In the genomic region with DNA sequence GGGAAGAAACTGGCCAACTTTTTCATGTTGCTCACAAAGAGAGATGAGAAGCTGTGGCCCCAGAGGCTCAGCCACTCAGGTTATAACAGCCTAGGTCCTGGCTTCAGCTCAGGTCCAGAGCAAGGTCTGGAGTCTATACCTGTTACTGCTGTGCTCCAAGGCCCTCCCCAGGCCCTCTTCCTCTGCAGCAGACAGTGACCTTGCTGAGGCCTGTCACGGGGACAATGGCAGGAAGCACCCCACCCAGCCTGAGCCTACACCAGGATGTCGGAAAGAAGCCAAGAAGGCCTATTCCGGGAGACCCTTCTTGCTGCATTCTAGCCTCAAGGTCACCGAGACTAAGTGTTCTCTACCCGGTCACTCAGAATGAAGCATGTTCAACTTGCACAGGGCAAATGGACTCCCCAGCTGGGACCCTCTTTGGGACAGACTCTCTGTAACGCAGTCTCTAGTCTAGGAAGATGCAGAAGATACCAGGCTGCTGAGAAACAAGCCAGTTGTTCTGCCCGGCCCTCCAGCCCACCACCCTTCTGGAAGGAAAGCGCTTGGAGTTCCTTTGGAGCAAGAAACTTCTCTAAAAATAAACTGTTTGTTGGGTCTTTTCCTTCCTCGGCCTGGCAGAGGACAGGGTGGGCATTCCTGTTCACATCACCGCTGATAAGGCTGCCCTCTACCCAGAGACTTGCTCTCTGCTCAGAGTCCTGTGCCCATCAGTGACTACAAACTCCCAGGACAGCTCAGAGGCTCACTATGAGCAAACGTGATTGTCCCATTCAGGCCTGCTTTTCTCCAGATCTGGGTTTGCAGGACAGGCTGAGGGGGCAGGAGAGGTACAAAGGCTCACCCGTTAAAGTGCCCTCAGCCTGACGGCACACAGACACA, we compare ENCODE assay signal across 9 mouse cellular contexts. TPM values are rescaled to one million over a fixed set of nuclear protein-coding genes. Genes with fewer than 3 reads are reported as not detected.
DNase-seq lines count a peak whose midpoint lies in the region; ATAC-seq and TF ChIP-seq lines count a peak whose summit lies in the region.
"Had no signal": no experiment of that assay in that cellular context is flagged by ENCODE, and none has a peak within 500 bp of the region (broad histone marks: within the 10 kb centered on the region; RNA-seq: fewer than 3 reads in every experiment).

No protein-coding gene starts in this region.

- H3K4me2 ChIP-seq in intestine, embryonic 16.5 days (ENCODE audit: low read depth, low read length): no peak overlapping the region
- no peak overlapping the region for H3K4me2 ChIP-seq in lung, embryonic 14.5 days

- peak overlapping the region; percentile 63 for H3K27ac ChIP-seq in liver, adult 2 months (replicated peaks; ENCODE audit: insufficient read depth, low read depth, low read length)
- peak overlapping the region; percentile 82 for H3K27ac ChIP-seq in heart, adult 2 months
- H3K27ac ChIP-seq in intestine, embryonic 16.5 days (ENCODE audit: low read length): peak overlapping the region; percentile 57
- H3K27ac ChIP-seq in lung, embryonic 14.5 days (ENCODE audit: low read depth): peak overlapping the region; percentile 86

- TF ChIP-seq EP300 in heart, adult 2 months (IDR thresholded peaks at IDR 0.05; ENCODE audit: insufficient read depth, low read depth, low read length): peak; percentile 98

- whole genome bisulfite sequencing in liver, adult 2 months: 70% methylated on average over 13 of the region's 13 CpGs
- WGBS in heart, adult 2 months: 17% methylated on average over 13 of the region's 13 CpGs
- 75% methylated on average over 13 of the region's 13 CpGs for WGBS in intestine, embryonic 16.5 days
- WGBS in lung, embryonic 14.5 days: 72% methylated on average over 13 of the region's 13 CpGs

- TF ChIP-seq POLR2A in liver, adult 2 months (IDR thresholded peaks at IDR 0.05; ENCODE audit: extremely low read depth, insufficient read depth, low read length): no peak
- peak; percentile 79 for TF ChIP-seq POLR2A in heart, adult 2 months (IDR thresholded peaks at IDR 0.05; ENCODE audit: insufficient read depth, low read depth, low read length)

- intact Hi-C loops in heart, adult 2 months (cut with DNase I): no loop called here

- H3K4me3 ChIP-seq in liver, adult 2 months (ENCODE audit: insufficient read depth, low read depth, low read length): no peak overlapping the region
- peak overlapping the region; percentile 24; the same call in 1 of the 2 replicates for H3K4me3 ChIP-seq in heart, adult 2 months
- no peak overlapping the region for H3K4me3 ChIP-seq in intestine, embryonic 16.5 days (ENCODE audit: low read length)
- no peak overlapping the region for H3K4me3 ChIP-seq in lung, embryonic 14.5 days (ENCODE audit: low read depth, low read length)

- no peaks in the 10 kb centered on the region for H3K36me3 ChIP-seq in liver, adult 2 months (ENCODE audit: control insufficient read depth, insufficient read depth, low read length)
- peaks cover 8% of the 10 kb centered on the region for H3K36me3 ChIP-seq in heart, adult 2 months (ENCODE audit: control insufficient read depth, insufficient read depth, low read length)
- H3K36me3 ChIP-seq in intestine, embryonic 16.5 days (ENCODE audit: control insufficient read depth, insufficient read depth, low read length): no peaks in the 10 kb centered on the region
- H3K36me3 ChIP-seq in lung, embryonic 14.5 days (ENCODE audit: insufficient read depth): no peaks in the 10 kb centered on the region

- H3K9me3 ChIP-seq in intestine, embryonic 16.5 days (ENCODE audit: control insufficient read depth, low read length): no peaks in the 10 kb centered on the region
- H3K9me3 ChIP-seq in lung, embryonic 14.5 days (ENCODE audit: low read depth, low read length): no peaks in the 10 kb centered on the region
- H3K9me3 ChIP-seq: G1E had no signal

- H3K4me1 ChIP-seq in liver, adult 2 months (ENCODE audit: control insufficient read depth, insufficient read depth, low read length): peaks cover 31% of the 10 kb centered on the region
- peaks cover 60% of the 10 kb centered on the region for H3K4me1 ChIP-seq in heart, adult 2 months (ENCODE audit: control insufficient read depth, insufficient read depth, low read length)
- H3K4me1 ChIP-seq in intestine, embryonic 16.5 days (ENCODE audit: control insufficient read depth, insufficient read depth, low read length): no peaks in the 10 kb centered on the region
- H3K4me1 ChIP-seq in lung, embryonic 14.5 days (ENCODE audit: insufficient read depth): peaks cover 9% of the 10 kb centered on the region

- DNase-seq in liver, adult 2 months (ENCODE audit: extremely low read depth, low read depth, low spot score): no peak
- no peak for DNase-seq in liver
- peak; percentile 80 to 86 for DNase-seq in heart, adult 2 months
- peak; percentile 70 for DNase-seq in lung, embryonic 14.5 days
- DNase-seq in thymus, postnatal 4 days: peak; percentile 76
- no peak for DNase-seq in urinary bladder, postnatal 10 days (ENCODE audit: low spot score)

- H3K27me3 ChIP-seq in liver, adult 2 months (ENCODE audit: control insufficient read depth, insufficient read depth, low read length): no peaks in the 10 kb centered on the region
- H3K27me3 ChIP-seq in heart, adult 2 months (ENCODE audit: control insufficient read depth, insufficient read depth, low read length): no peaks in the 10 kb centered on the region
- no peaks in the 10 kb centered on the region for H3K27me3 ChIP-seq in intestine, embryonic 16.5 days (replicated peaks; ENCODE audit: control insufficient read depth, insufficient read depth, low read length)
- no peaks in the 10 kb centered on the region for H3K27me3 ChIP-seq in lung, embryonic 14.5 days (ENCODE audit: insufficient read depth, low read length)

- H3K79me2 ChIP-seq in liver, adult 2 months (ENCODE audit: control insufficient read depth, insufficient read depth, low read length): peaks cover 9% of the 10 kb centered on the region; the same call in 1 of the 2 replicates
- no peaks in the 10 kb centered on the region for H3K79me2 ChIP-seq in heart, adult 2 months (replicated peaks; ENCODE audit: control insufficient read depth, insufficient read depth, low read length)

- no peak for TF ChIP-seq CTCF in liver, adult 2 months (IDR thresholded peaks at IDR 0.05; ENCODE audit: low read depth, low read length)
- TF ChIP-seq CTCF in heart, adult 2 months (IDR thresholded peaks at IDR 0.05): no peak
- TF ChIP-seq CTCF in lung, embryonic 14.5 days (IDR thresholded peaks at IDR 0.05; ENCODE audit: low read depth): no peak

- H3K9ac ChIP-seq in liver, adult 2 months (ENCODE audit: low read depth, low read length): no peak overlapping the region
- peak overlapping the region; percentile 15 for H3K9ac ChIP-seq in heart, adult 2 months (ENCODE audit: low read depth, low read length)
- H3K9ac ChIP-seq in intestine, embryonic 16.5 days (ENCODE audit: low read depth, low read length): no peak overlapping the region
- H3K9ac ChIP-seq in lung, embryonic 14.5 days: no peak overlapping the region

- peak; percentile 67 for ATAC-seq in intestine, embryonic 16.5 days
- peak; percentile 59; the same call in 1 of the 2 replicates for ATAC-seq in lung, embryonic 14.5 days (ENCODE audit: insufficient read depth)
- ATAC-seq in megakaryocyte progenitor cell, adult 5-6 weeks (replicated peaks; ENCODE audit: poor library complexity): no peak

RNA-seq across cellular contexts. Expression of gene Pitpnm2, which starts 35.7 kb away (rescaled TPM):
- total RNA-seq in liver, adult 2 months (2014; rRNA removed): 10.6 and 13.9 TPM in 2 replicates
- polyA plus RNA-seq in liver, adult 2 months (2012; rRNA removed): 25.5 and 30.3 TPM in 2 replicates
- total RNA-seq in heart, adult 2 months (2021): 10 to 100 TPM; 40.1 TPM
- 34.9 and 37.7 TPM in 2 replicates for polyA plus RNA-seq in heart, adult 2 months (2012; rRNA removed)
- 1.8 and 2.4 TPM in 2 replicates for polyA plus RNA-seq in intestine, embryonic 16.5 days (2015; fragmentation: Nextera tagmentation; extraction: Ambion mirVana)
- polyA plus RNA-seq in lung, embryonic 14.5 days (2014; fragmentation: Nextera tagmentation; extraction: Ambion mirVana): 8.8 and 9.8 TPM in 2 replicates
- 6.0 and 7.5 TPM in 2 replicates for total RNA-seq in megakaryocyte progenitor cell, adult 5-6 weeks (2015)
- total RNA-seq in megakaryocyte progenitor cell, adult 5-6 weeks (2017): 2.5 and 3.1 TPM in 2 replicates

Comparison
In these comparisons a context has a peak if more than half of its experiments do, and no peak if none do; other contexts are left out.
1. DNase-seq: peak in heart, adult 2 months (2 of 2), lung, embryonic 14.5 days (single experiment) and thymus, postnatal 4 days (single experiment); none in liver, adult 2 months (single experiment), liver (single experiment) and urinary bladder, postnatal 10 days (single experiment).
2. Peak in every context shown above with its lines, with median percentiles within 50 percentile points of each other: H3K27ac ChIP-seq.